Mouse (Mus musculus): ENCODE data around the gene Dap. TPM values are rescaled to one million over a fixed set of nuclear protein-coding genes. Genes with fewer than 3 reads are reported as not detected.

Dap gene
- total RNA-seq, 2 experiments from 2014 or later: 6.5 to 7.4 TPM

- peak; percentile 84 to 85 for DNase-seq
Measured at GRCm38 (mm10) chr15:31264827-31265226, 40.7 kb downstream of the Dap start.

GRCm38 (mm10) chr15:31265404-31265803 is 41.3 kb downstream of the Dap start:
- no peak for DNase-seq

- DNase-seq: no peak
Measured at GRCm38 (mm10) chr15:31265845-31266244, 41.7 kb downstream of the Dap start.

GRCm38 (mm10) chr15:31268148-31268547 is 44.0 kb downstream of the Dap start:
- DNase-seq: no peak

GRCm38 (mm10) chr15:31269558-31269957 is 45.4 kb downstream of the Dap start:
- DNase-seq: no peak

- DNase-seq: no peak
Measured at GRCm38 (mm10) chr15:31272695-31273094, 48.6 kb downstream of the Dap start.

- no peak for DNase-seq
Measured at GRCm38 (mm10) chr15:31273509-31273908, 49.4 kb downstream of the Dap start.

- DNase-seq: no peak
Measured at GRCm38 (mm10) chr15:31278090-31278489, 54.0 kb downstream of the Dap start.

GRCm38 (mm10) chr15:31279120-31279519 is 55.0 kb downstream of the Dap start:
- DNase-seq: no peak

- no peak for DNase-seq
Measured at GRCm38 (mm10) chr15:31279577-31280004, 55.5 kb downstream of the Dap start.

- DNase-seq: no peak
Measured at GRCm38 (mm10) chr15:31280059-31280458, 55.9 kb downstream of the Dap start.

GRCm38 (mm10) chr15:31280683-31281082 is 56.6 kb downstream of the Dap start:
- DNase-seq: no peak

GRCm38 (mm10) chr15:31281830-31282229 is 57.7 kb downstream of the Dap start:
- DNase-seq: no peak

GRCm38 (mm10) chr15:31282353-31282752 is 58.2 kb downstream of the Dap start:
- DNase-seq: no peak

- no peak for DNase-seq
Measured at GRCm38 (mm10) chr15:31284142-31284541, 60.0 kb downstream of the Dap start.

- peak; percentile 43 to 55 for DNase-seq
Measured at GRCm38 (mm10) chr15:31284922-31285631, 61.0 kb downstream of the Dap start.

- no peak for DNase-seq
Measured at GRCm38 (mm10) chr15:31285695-31286094, 61.6 kb downstream of the Dap start.

GRCm38 (mm10) chr15:31292627-31293026 is 68.5 kb downstream of the Dap start:
- DNase-seq: no peak

- no peak for DNase-seq
Measured at GRCm38 (mm10) chr15:31294311-31294710, 70.2 kb downstream of the Dap start.

- no peak for DNase-seq
Measured at GRCm38 (mm10) chr15:31296882-31297776, 73.0 kb downstream of the Dap start.

GRCm38 (mm10) chr15:31297777-31298137 is 73.6 kb downstream of the Dap start:
- DNase-seq: no peak

- DNase-seq: peak in 1 of 2 experiments; percentile 29
Measured at GRCm38 (mm10) chr15:31299258-31299917, 75.3 kb downstream of the Dap start.
